Mouse (Mus musculus): ENCODE data around the gene Arfgef2. TPM values are rescaled to one million over a fixed set of nuclear protein-coding genes. Genes with fewer than 3 reads are reported as not detected.

Gene Arfgef2
- polyA plus RNA-seq, 1 experiment from 2014 or later: 4.6 TPM

GRCm38 (mm10) chr2:166830350-166830749 is 25.0 kb downstream of the Arfgef2 start:
- ATAC-seq (ENCODE audit: insufficient number of reproducible peaks, low FRiP score, low TSS enrichment, low read depth): no peak
- H3K9ac ChIP-seq: no peak overlapping the region
- H3K9me3 ChIP-seq: no peaks in the 10 kb centered on the region
- H3K36me3 ChIP-seq: peaks cover 19% of the 10 kb centered on the region
- H3K4me2 ChIP-seq: no peak overlapping the region
- no peak overlapping the region for H3K27ac ChIP-seq
- H3K27me3 ChIP-seq: no peaks in the 10 kb centered on the region
- H3K4me1 ChIP-seq: no peaks in the 10 kb centered on the region
- 59% methylated on average over 5 of the region's 5 CpGs for WGBS
- H3K4me3 ChIP-seq: no peak overlapping the region

- ATAC-seq (ENCODE audit: insufficient number of reproducible peaks, low FRiP score, low TSS enrichment, low read depth): no peak
- no peak overlapping the region for H3K9ac ChIP-seq
- no peak overlapping the region for H3K4me3 ChIP-seq
- WGBS: 90% methylated on average over 2 of the region's 2 CpGs
- no peaks in the 10 kb centered on the region for H3K27me3 ChIP-seq
- no peaks in the 10 kb centered on the region for H3K4me1 ChIP-seq
- H3K36me3 ChIP-seq: peaks cover 41% of the 10 kb centered on the region
- H3K9me3 ChIP-seq: no peaks in the 10 kb centered on the region
- no peak overlapping the region for H3K4me2 ChIP-seq
- H3K27ac ChIP-seq: no peak overlapping the region
Observed at GRCm38 (mm10) chr2:166834091-166834490, 28.7 kb downstream of the Arfgef2 start.

- Histone ChIP-seq H3K36me3 (peaks cover 39% of the 10 kb centered on the region), H3K27me3 (no peaks in the 10 kb centered on the region), H3K9me3 (no peaks in the 10 kb centered on the region), H3K4me1 (no peaks in the 10 kb centered on the region), H3K27ac (no peak overlapping the region), H3K9ac (no peak overlapping the region), H3K4me3 (no peak overlapping the region), H3K4me2 (no peak overlapping the region)
- 90% methylated on average over 4 of the region's 4 CpGs for WGBS
- no peak for ATAC-seq (ENCODE audit: insufficient number of reproducible peaks, low FRiP score, low TSS enrichment, low read depth)
Observed at GRCm38 (mm10) chr2:166834796-166835195, 29.4 kb downstream of the Arfgef2 start.

GRCm38 (mm10) chr2:166835581-166835980 is 30.2 kb downstream of the Arfgef2 start:
- H3K27me3 ChIP-seq: no peaks in the 10 kb centered on the region
- WGBS: 75% methylated on average over 5 of the region's 5 CpGs
- ATAC-seq (ENCODE audit: insufficient number of reproducible peaks, low FRiP score, low TSS enrichment, low read depth): no peak
- H3K4me3 ChIP-seq: no peak overlapping the region
- peaks cover 33% of the 10 kb centered on the region for H3K36me3 ChIP-seq
- H3K4me2 ChIP-seq: no peak overlapping the region
- H3K4me1 ChIP-seq: no peaks in the 10 kb centered on the region
- no peak overlapping the region for H3K27ac ChIP-seq
- no peaks in the 10 kb centered on the region for H3K9me3 ChIP-seq
- H3K9ac ChIP-seq: no peak overlapping the region

- WGBS: 82% methylated on average over 4 of the region's 4 CpGs
- Histone ChIP-seq H3K9me3 (no peaks in the 10 kb centered on the region), H3K27ac (no peak overlapping the region), H3K36me3 (peaks cover 50% of the 10 kb centered on the region), H3K9ac (no peak overlapping the region), H3K4me3 (no peak overlapping the region), H3K27me3 (no peaks in the 10 kb centered on the region), H3K4me1 (no peaks in the 10 kb centered on the region), H3K4me2 (no peak overlapping the region)
- ATAC-seq (ENCODE audit: insufficient number of reproducible peaks, low FRiP score, low TSS enrichment, low read depth): no peak
Observed at GRCm38 (mm10) chr2:166841813-166842212, 36.4 kb downstream of the Arfgef2 start.

GRCm38 (mm10) chr2:166850691-166851090 is 45.3 kb downstream of the Arfgef2 start:
- Histone ChIP-seq H3K4me2 (no peak overlapping the region), H3K4me1 (no peaks in the 10 kb centered on the region), H3K4me3 (no peak overlapping the region), H3K9ac (no peak overlapping the region), H3K27ac (no peak overlapping the region), H3K27me3 (no peaks in the 10 kb centered on the region), H3K36me3 (peaks cover 72% of the 10 kb centered on the region), H3K9me3 (no peaks in the 10 kb centered on the region)
- WGBS: 84% methylated on average over 11 of the region's 11 CpGs
- no peak for ATAC-seq (ENCODE audit: insufficient number of reproducible peaks, low FRiP score, low TSS enrichment, low read depth)

GRCm38 (mm10) chr2:166852270-166852669 is 46.9 kb downstream of the Arfgef2 start:
- ATAC-seq (ENCODE audit: insufficient number of reproducible peaks, low FRiP score, low TSS enrichment, low read depth): no peak
- H3K36me3 ChIP-seq: peaks cover 75% of the 10 kb centered on the region
- H3K27ac ChIP-seq: no peak overlapping the region

GRCm38 (mm10) chr2:166855771-166856170 is 50.4 kb downstream of the Arfgef2 start:
- peaks cover 94% of the 10 kb centered on the region for H3K36me3 ChIP-seq
- no peaks in the 10 kb centered on the region for H3K9me3 ChIP-seq
- no peaks in the 10 kb centered on the region for H3K4me1 ChIP-seq
- no peaks in the 10 kb centered on the region for H3K27me3 ChIP-seq
- H3K4me3 ChIP-seq: no peak overlapping the region
- H3K9ac ChIP-seq: no peak overlapping the region
- ATAC-seq (ENCODE audit: insufficient number of reproducible peaks, low FRiP score, low TSS enrichment, low read depth): no peak
- 98% methylated on average over 8 of the region's 8 CpGs for WGBS
- H3K27ac ChIP-seq: no peak overlapping the region
- no peak overlapping the region for H3K4me2 ChIP-seq

More at GRCm38 (mm10) chr2:166852270-166852669, 46.9 kb downstream of the Arfgef2 start:
- H3K4me3 ChIP-seq: no peak overlapping the region
- WGBS: 92% methylated on average over 7 of the region's 7 CpGs
- H3K4me2 ChIP-seq: no peak overlapping the region
- H3K9ac ChIP-seq: no peak overlapping the region
- no peaks in the 10 kb centered on the region for H3K4me1 ChIP-seq
- no peaks in the 10 kb centered on the region for H3K9me3 ChIP-seq
- no peaks in the 10 kb centered on the region for H3K27me3 ChIP-seq

GRCm38 (mm10) chr2:166856366-166856765 is 51.0 kb downstream of the Arfgef2 start:
- Histone ChIP-seq H3K36me3 (peaks cover 93% of the 10 kb centered on the region), H3K27ac (no peak overlapping the region), H3K4me3 (no peak overlapping the region), H3K4me1 (no peaks in the 10 kb centered on the region), H3K4me2 (no peak overlapping the region), H3K27me3 (no peaks in the 10 kb centered on the region), H3K9me3 (no peaks in the 10 kb centered on the region), H3K9ac (no peak overlapping the region)
- WGBS: 92% methylated on average over 6 of the region's 6 CpGs
- ATAC-seq (ENCODE audit: insufficient number of reproducible peaks, low FRiP score, low TSS enrichment, low read depth): no peak

GRCm38 (mm10) chr2:166857118-166857517 is 51.7 kb downstream of the Arfgef2 start:
- H3K4me2 ChIP-seq: no peak overlapping the region
- peaks cover 94% of the 10 kb centered on the region for H3K36me3 ChIP-seq
- WGBS: 85% methylated on average over 2 of the region's 2 CpGs

GRCm38 (mm10) chr2:166859214-166859613 is 53.8 kb downstream of the Arfgef2 start:
- H3K4me1 ChIP-seq: no peaks in the 10 kb centered on the region
- no peak for ATAC-seq (ENCODE audit: insufficient number of reproducible peaks, low FRiP score, low TSS enrichment, low read depth)
- H3K9me3 ChIP-seq: no peaks in the 10 kb centered on the region
- H3K27me3 ChIP-seq: no peaks in the 10 kb centered on the region
- H3K9ac ChIP-seq: no peak overlapping the region
- H3K27ac ChIP-seq: no peak overlapping the region
- H3K4me3 ChIP-seq: no peak overlapping the region
- WGBS: 72% methylated on average over 7 of the region's 7 CpGs
- peaks cover 87% of the 10 kb centered on the region for H3K36me3 ChIP-seq
- no peak overlapping the region for H3K4me2 ChIP-seq

More at GRCm38 (mm10) chr2:166857118-166857517, 51.7 kb downstream of the Arfgef2 start:
- H3K27me3 ChIP-seq: no peaks in the 10 kb centered on the region
- no peak for ATAC-seq (ENCODE audit: insufficient number of reproducible peaks, low FRiP score, low TSS enrichment, low read depth)
- H3K9me3 ChIP-seq: no peaks in the 10 kb centered on the region
- no peak overlapping the region for H3K4me3 ChIP-seq
- no peak overlapping the region for H3K27ac ChIP-seq
- H3K4me1 ChIP-seq: no peaks in the 10 kb centered on the region
- H3K9ac ChIP-seq: no peak overlapping the region

- Histone ChIP-seq H3K27ac (no peak overlapping the region), H3K27me3 (no peaks in the 10 kb centered on the region), H3K9ac (no peak overlapping the region), H3K36me3 (peaks cover 89% of the 10 kb centered on the region), H3K9me3 (no peaks in the 10 kb centered on the region), H3K4me1 (no peaks in the 10 kb centered on the region), H3K4me2 (no peak overlapping the region), H3K4me3 (no peak overlapping the region)
- WGBS: 84% methylated on average over 3 of the region's 3 CpGs
- no peak for ATAC-seq (ENCODE audit: insufficient number of reproducible peaks, low FRiP score, low TSS enrichment, low read depth)
Observed at GRCm38 (mm10) chr2:166862505-166862904, 57.1 kb downstream of the Arfgef2 start.

- H3K27me3 ChIP-seq: no peaks in the 10 kb centered on the region
- no peak overlapping the region for H3K27ac ChIP-seq
- no peak overlapping the region for H3K4me2 ChIP-seq
- WGBS: 91% methylated on average over 10 of the region's 10 CpGs
- H3K9me3 ChIP-seq: no peaks in the 10 kb centered on the region
- H3K36me3 ChIP-seq: peaks cover 87% of the 10 kb centered on the region
- H3K4me1 ChIP-seq: no peaks in the 10 kb centered on the region
- ATAC-seq (ENCODE audit: insufficient number of reproducible peaks, low FRiP score, low TSS enrichment, low read depth): no peak
- H3K4me3 ChIP-seq: no peak overlapping the region
- no peak overlapping the region for H3K9ac ChIP-seq
Observed at GRCm38 (mm10) chr2:166865476-166865875, 60.1 kb downstream of the Arfgef2 start.
